Mouse (Mus musculus) kidney, embryonic 14.5 days (tissue): Measurements from ENCODE around the gene Utp20. TPM values are rescaled to one million over a fixed set of nuclear protein-coding genes. Genes with fewer than 3 reads are reported as not detected.
"Not testable (repeated sequence)": the region's sequence is repeated elsewhere in the genome, so short reads cannot be mapped to it uniquely, and the experiment has no call there.

Source experiments
- ATAC-seq: fragments of 200-750 bp; cut with Nextera tagmentation; 2 replicates; pipeline ENCODE4 v1.8.0; 2017; ENCODE audit warnings: moderate number of reproducible peaks, mild to moderate bottlenecking, moderate TSS enrichment, moderate library complexity; ENCODE audit not compliant: low FRiP score, low TSS enrichment
- H3K27ac ChIP-seq: fragments of 300-500 bp; sonication (generic); 2 replicates; pipeline ENCODE4 v1.5.1; 2014; ENCODE audit warnings: low read depth, mild to moderate bottlenecking, low read length, moderate library complexity, mixed read lengths
- H3K27me3 ChIP-seq: fragments of 300-500 bp; sonication (generic); 2 replicates; pipeline ENCODE4 v1.6.1; 2014; ENCODE audit warnings: mild to moderate bottlenecking, low read length; ENCODE audit not compliant: control insufficient read depth, insufficient read depth
- H3K36me3 ChIP-seq: fragments of 300-500 bp; sonication (generic); 2 replicates; pipeline ENCODE4 v1.6.1; 2014; ENCODE audit warnings: low read length, mixed read lengths; ENCODE audit not compliant: control insufficient read depth, insufficient read depth
- H3K4me1 ChIP-seq: fragments of 300-500 bp; sonication (generic); 2 replicates; pipeline ENCODE4 v1.6.1; 2014; ENCODE audit warnings: low read length, mixed read lengths; ENCODE audit not compliant: control insufficient read depth, insufficient read depth
- H3K4me2 ChIP-seq: fragments of 300-500 bp; sonication (generic); replicated peaks from 2 replicates; pipeline ENCODE4 v1.6.1; 2014; ENCODE audit warnings: low read depth, mild to moderate bottlenecking, low read length
- H3K4me3 ChIP-seq: fragments of 300-500 bp; sonication (generic); 2 replicates; pipeline ENCODE4 v1.5.1; 2014; ENCODE audit warnings: mild to moderate bottlenecking, low read length
- H3K9ac ChIP-seq: fragments of 300-500 bp; sonication (generic); 2 replicates; pipeline ENCODE4 v1.6.1; 2014; ENCODE audit warnings: low read depth, mild to moderate bottlenecking, low read length, moderate library complexity
- H3K9me3 ChIP-seq: fragments of 300-500 bp; sonication (generic); 2 replicates; pipeline ENCODE4 v1.6.1; 2016; ENCODE audit warnings: low read length; ENCODE audit not compliant: control insufficient read depth
- WGBS: fragments of 180-500 bp; shearing (Covaris S2); extraction: QIAGEN DNeasy Blood & Tissue Kit; methylation state at CpG from one replicate; pipeline ENCODE4 v1.1.7; 2014; 5-methylcytosine and 5-hydroxymethylcytosine counted together
- polyA plus RNA-seq: library from polyadenylated mRNA; unstranded; fragments of >200 nt; fragmentation: Nextera tagmentation; extraction: Ambion mirVana; gene quantifications from 2 replicates; pipeline ENCODE4 v1.2.1, GENCODE M21; 2014

The Utp20 gene
- polyA plus RNA-seq, 1 experiment from 2014 or later = 29.9 TPM

GRCm38 (mm10) chr10:88796939-88797338 is 29.7 kb downstream of the Utp20 start:
- no peak overlapping the region for H3K9ac ChIP-seq
- H3K4me3 ChIP-seq = no peak overlapping the region
- WGBS = 89% methylated on average over 4 of the region's 4 CpGs
- no peak overlapping the region for H3K4me2 ChIP-seq
- H3K27ac ChIP-seq = no peak overlapping the region
- H3K36me3 ChIP-seq = peaks cover 79% of the 10 kb centered on the region
- no peak for ATAC-seq
- H3K27me3 ChIP-seq = no peaks in the 10 kb centered on the region
- H3K4me1 ChIP-seq = no peaks in the 10 kb centered on the region
- no peaks in the 10 kb centered on the region for H3K9me3 ChIP-seq

- Histone ChIP-seq H3K9me3 (no peaks in the 10 kb centered on the region), H3K4me2 (no peak overlapping the region), H3K4me1 (no peaks in the 10 kb centered on the region), H3K4me3 (no peak overlapping the region), H3K27ac (no peak overlapping the region), H3K9ac (no peak overlapping the region), H3K27me3 (no peaks in the 10 kb centered on the region), H3K36me3 (peaks cover 85% of the 10 kb centered on the region)
- 88% methylated on average over 7 of the region's 7 CpGs for WGBS
- ATAC-seq = no peak
Observed at GRCm38 (mm10) chr10:88795226-88795625, 31.4 kb downstream of the Utp20 start.

DNA sequence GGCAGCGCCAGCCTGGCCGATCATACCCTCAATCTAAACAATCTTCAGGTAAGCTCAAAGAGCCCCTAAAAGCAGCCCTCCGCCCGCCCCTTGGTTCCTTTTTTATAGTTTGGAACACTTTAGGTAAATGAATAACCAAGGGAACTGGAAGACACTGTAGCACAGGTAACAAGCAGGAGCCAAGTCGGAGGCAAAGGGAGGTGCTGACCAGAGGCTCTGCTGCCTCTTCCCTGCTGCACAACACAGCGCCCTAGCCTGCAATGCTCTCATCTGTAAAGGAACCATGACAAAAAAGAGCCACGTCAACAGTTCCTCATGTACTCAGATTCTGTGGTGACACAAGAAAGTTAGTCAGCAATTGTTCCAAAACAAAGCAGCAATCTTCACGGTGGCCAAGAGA is 32.0 kb downstream of the Utp20 start:
- Histone ChIP-seq H3K9me3 (no peaks in the 10 kb centered on the region), H3K9ac (no peak overlapping the region), H3K4me2 (no peak overlapping the region), H3K4me3 (no peak overlapping the region), H3K4me1 (no peaks in the 10 kb centered on the region), H3K36me3 (peaks cover 78% of the 10 kb centered on the region), H3K27me3 (no peaks in the 10 kb centered on the region), H3K27ac (no peak overlapping the region)
- WGBS = 83% methylated on average over 8 of the region's 8 CpGs
- no peak for ATAC-seq

GRCm38 (mm10) chr10:88793671-88794070 is 32.9 kb downstream of the Utp20 start:
- Histone ChIP-seq H3K4me2 (no peak overlapping the region), H3K9ac (no peak overlapping the region), H3K4me3 (no peak overlapping the region), H3K4me1 (no peaks in the 10 kb centered on the region), H3K27ac (no peak overlapping the region), H3K9me3 (no peaks in the 10 kb centered on the region), H3K27me3 (no peaks in the 10 kb centered on the region), H3K36me3 (peaks cover 72% of the 10 kb centered on the region)
- no peak for ATAC-seq

DNA sequence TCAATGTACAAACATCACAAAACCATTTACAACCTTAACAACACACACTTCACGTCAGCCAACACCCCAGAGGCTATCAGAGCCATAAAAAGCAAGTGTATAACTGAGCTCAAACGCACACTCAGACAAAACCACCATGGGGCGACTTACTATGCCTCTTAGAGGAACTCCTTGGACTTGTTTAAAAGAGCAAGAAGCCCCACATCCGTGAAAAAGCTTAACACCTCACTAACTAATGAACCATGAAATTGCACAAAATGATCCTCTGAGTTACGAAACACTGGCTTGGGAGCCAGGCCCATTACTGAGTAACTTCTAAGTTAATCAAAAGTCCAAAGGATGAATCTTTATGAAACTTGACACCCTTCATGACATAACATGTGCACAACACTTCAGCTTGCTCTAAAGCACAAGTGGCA is 42.1 kb downstream of the Utp20 start:
- H3K9me3 ChIP-seq = no peaks in the 10 kb centered on the region
- no peak overlapping the region for H3K27ac ChIP-seq
- ATAC-seq = no peak
- H3K9ac ChIP-seq = no peak overlapping the region
- peaks cover 42% of the 10 kb centered on the region for H3K36me3 ChIP-seq
- H3K4me3 ChIP-seq = no peak overlapping the region
- 47% methylated on average over 5 of the region's 5 CpGs for WGBS
- H3K4me1 ChIP-seq = no peaks in the 10 kb centered on the region
- H3K27me3 ChIP-seq = no peaks in the 10 kb centered on the region
- no peak overlapping the region for H3K4me2 ChIP-seq

- Histone ChIP-seq H3K4me3 (no peak overlapping the region), H3K4me1 (no peaks in the 10 kb centered on the region), H3K9me3 (no peaks in the 10 kb centered on the region), H3K27ac (no peak overlapping the region), H3K4me2 (no peak overlapping the region), H3K27me3 (no peaks in the 10 kb centered on the region), H3K9ac (no peak overlapping the region), H3K36me3 (peaks cover 42% of the 10 kb centered on the region)
- WGBS = 85% methylated on average over 5 of the region's 5 CpGs
- no peak for ATAC-seq
Observed at GRCm38 (mm10) chr10:88783941-88784340, 42.7 kb downstream of the Utp20 start.

GRCm38 (mm10) chr10:88783135-88783534 is 43.5 kb downstream of the Utp20 start:
- H3K9me3 ChIP-seq = not testable (repeated sequence)
- WGBS = 93% methylated on average over 2 of the region's 2 CpGs

DNA sequence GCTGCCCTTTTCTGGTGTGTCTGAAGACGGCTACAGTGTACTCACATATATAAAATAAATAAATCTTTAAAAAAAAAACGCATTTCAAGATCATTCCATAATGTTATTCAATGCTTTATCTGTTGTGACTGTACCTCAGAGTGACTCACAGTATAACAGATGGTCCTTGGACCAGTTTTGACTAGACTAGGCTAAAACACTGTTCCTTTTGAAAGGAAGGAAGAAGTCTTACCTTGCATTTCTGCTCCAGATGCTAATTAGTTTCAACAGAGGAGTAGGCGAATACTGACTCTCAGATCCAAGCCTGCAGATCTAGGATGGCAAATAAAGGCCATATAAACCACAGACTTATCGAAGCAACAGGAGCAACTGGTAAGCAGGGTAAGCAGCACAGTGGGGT is 45.9 kb downstream of the Utp20 start:
- Histone ChIP-seq H3K4me1 (no peaks in the 10 kb centered on the region), H3K27me3 (no peaks in the 10 kb centered on the region), H3K9ac (no peak overlapping the region), H3K36me3 (peaks cover 41% of the 10 kb centered on the region), H3K4me3 (no peak overlapping the region), H3K4me2 (no peak overlapping the region), H3K27ac (no peak overlapping the region), H3K9me3 (no peaks in the 10 kb centered on the region)
- ATAC-seq = no peak
- WGBS = 88% methylated on average over 4 of the region's 4 CpGs

More at GRCm38 (mm10) chr10:88783135-88783534, 43.5 kb downstream of the Utp20 start:
- H3K36me3 ChIP-seq = peaks cover 41% of the 10 kb centered on the region
- H3K27me3 ChIP-seq, H3K4me2 ChIP-seq, H3K27ac ChIP-seq, H3K4me3 ChIP-seq, H3K4me1 ChIP-seq, ATAC-seq, H3K9ac ChIP-seq: not testable (repeated sequence)

GRCm38 (mm10) chr10:88776206-88776605 is 50.4 kb downstream of the Utp20 start:
- Histone ChIP-seq H3K27ac (no peak overlapping the region), H3K4me2 (no peak overlapping the region), H3K9me3 (no peaks in the 10 kb centered on the region), H3K36me3 (peaks cover 62% of the 10 kb centered on the region), H3K27me3 (no peaks in the 10 kb centered on the region), H3K4me1 (no peaks in the 10 kb centered on the region), H3K9ac (no peak overlapping the region), H3K4me3 (no peak overlapping the region)
- 82% methylated on average over 6 of the region's 6 CpGs for WGBS
- ATAC-seq = no peak

DNA sequence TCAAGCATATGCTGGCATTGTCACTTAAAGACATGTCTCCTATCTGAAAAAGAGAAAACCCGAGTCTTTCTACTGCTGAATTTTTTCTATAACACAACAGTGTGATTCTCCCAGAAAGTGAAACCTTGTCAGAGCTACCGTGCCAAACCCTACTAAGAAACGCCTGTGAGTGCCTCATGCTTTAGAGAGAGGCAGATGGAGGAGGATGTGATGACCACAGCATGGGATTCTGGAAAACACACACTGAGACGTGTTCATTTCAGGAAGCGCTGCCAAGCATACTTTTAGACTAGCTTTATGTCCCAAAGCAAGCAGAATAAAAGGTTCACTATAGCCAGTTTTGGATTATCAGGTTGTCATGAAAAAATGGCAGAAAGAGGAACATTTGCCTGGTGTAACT is 53.6 kb downstream of the Utp20 start:
- whole genome bisulfite sequencing = 87% methylated on average over 5 of the region's 5 CpGs
- not testable (repeated sequence) for H3K27me3 ChIP-seq, ATAC-seq, H3K4me3 ChIP-seq, H3K27ac ChIP-seq, H3K4me1 ChIP-seq, H3K9ac ChIP-seq, H3K9me3 ChIP-seq, H3K4me2 ChIP-seq
- H3K36me3 ChIP-seq = peaks cover 82% of the 10 kb centered on the region
